In genomic region chr17:24251320-24252069, GRCm38 (mm10) we compare ENCODE assay signal across 8 mouse cellular contexts. TPM values are rescaled to one million over a fixed set of nuclear protein-coding genes. Genes with fewer than 3 reads are reported as not detected.
DNase-seq lines count a peak whose midpoint lies in the region; ATAC-seq lines count a peak whose summit lies in the region.

TSS of gene Ccnf (minus strand) at chr17:24251484.

- DNase-seq in adrenal gland, adult (ENCODE audit: inconsistent age in 2 of 2, low spot score in 1 of 2) = peak; percentile 97 to 98
- DNase-seq in embryo, embryonic 10.5 days (ENCODE audit: low spot score) = peak; percentile 99
- DNase-seq in gastrocnemius, postnatal 14 days = peak; percentile 95
- DNase-seq in left cerebral cortex, postnatal 10 days (ENCODE audit: extremely low spot score in 1 of 2, low spot score in 2 of 2) = peak; percentile 96 to 97
- peak; percentile 97 for DNase-seq in right cerebral cortex, postnatal 25 days
- DNase-seq in urinary bladder, postnatal 4 days (ENCODE audit: low spot score in 2 of 2) = peak; percentile 95 to 96

- ATAC-seq in inflammation-experienced regulatory T-cells, adult 6 months = peak; percentile 99
- ATAC-seq in megakaryocyte-erythroid progenitor cell, adult 5-6 weeks (replicated peaks; ENCODE audit: low FRiP score, low TSS enrichment, poor library complexity, severe bottlenecking) = peak; percentile 99

- intact Hi-C loops in gastrocnemius, postnatal 14 days (cut with DNase I; ENCODE audit: low total_unique reads) = no loop called here
- intact Hi-C loops in left cerebral cortex, postnatal 10 days (cut with DNase I) = loop anchor here (5.0 kb wide), 1 partner anchor 79 kb away; no protein-coding TSS in a partner anchor

RNA-seq across cellular contexts. Expression of gene Ccnf, which starts in this region (rescaled TPM):
- total RNA-seq in gastrocnemius, postnatal 14 days (2021) = 1 to 10 TPM; 2.4 to 2.7 TPM
- polyA plus RNA-seq in inflammation-experienced regulatory T-cells, adult 6 months (2017; shearing (Covaris generic)) = 10 to 100 TPM in 1 of 3 experiments, 1 to 10 TPM in 2; 3.4 to 43.6 (median 6.3) TPM
- 1 to 10 TPM; 6.2 to 7.2 TPM for total RNA-seq in left cerebral cortex, postnatal 10 days (2021)
- 34.7 and 40.9 TPM in 2 replicates for total RNA-seq in megakaryocyte-erythroid progenitor cell, adult 5-6 weeks (2014; fragmentation: Nextera tagmentation)
- total RNA-seq in megakaryocyte-erythroid progenitor cell, adult 5-6 weeks (2017) = 17.5 and 24.4 TPM in 2 replicates

Comparison
In these comparisons a context has a peak if more than half of its experiments do, and no peak if none do; other contexts are left out.
1. Peak in every context shown above with its lines: DNase-seq and ATAC-seq.